Mouse (Mus musculus): ENCODE results near the gene Dlgap4. TPM values are rescaled to one million over a fixed set of nuclear protein-coding genes. Genes with fewer than 3 reads are reported as not detected.

Gene Dlgap4
- 22.3 and 63.5 TPM in 2 replicates for polyA plus RNA-seq (2011; ENCODE audit: insufficient read depth, insufficient read length, low replicate concordance, missing spikeins)

DNA sequence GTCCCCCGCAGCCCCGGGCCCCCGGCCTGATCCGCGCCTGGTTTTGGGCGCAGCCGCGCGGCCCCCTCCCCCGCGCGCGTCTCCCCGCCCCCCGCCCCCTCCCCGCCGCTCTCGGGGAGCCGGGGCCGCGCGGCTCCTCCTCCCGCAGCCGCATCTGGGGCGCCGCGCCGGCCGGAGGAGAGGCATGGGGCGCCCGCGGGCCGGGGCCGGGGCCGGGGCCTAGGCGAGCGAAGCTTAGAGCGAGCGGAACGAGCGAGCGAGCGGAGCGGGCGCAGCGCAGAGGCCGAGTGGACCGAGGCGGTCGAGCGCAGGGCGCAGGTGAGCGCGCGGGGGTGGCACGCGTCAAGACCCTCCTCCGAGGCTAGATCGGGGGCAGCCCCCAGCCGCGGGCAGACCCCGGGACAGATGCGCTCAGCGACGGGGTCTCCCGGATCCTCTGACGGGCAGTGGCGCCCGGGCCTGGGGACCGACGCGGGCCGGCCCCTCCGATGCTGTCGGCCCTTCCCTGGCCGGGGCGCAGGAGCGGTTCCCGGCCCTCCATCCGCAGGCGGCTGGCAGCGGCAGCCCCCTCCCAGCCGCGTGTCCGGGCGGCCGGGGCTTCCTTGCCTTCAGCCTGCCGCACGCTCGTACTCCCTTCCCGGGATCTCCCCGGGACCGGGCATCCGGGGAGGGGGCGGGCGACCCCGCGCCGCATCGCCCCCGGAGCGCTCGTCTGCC, at the start of gene Dlgap4:
TSS of gene Dlgap4 (plus strand) at position 165 of the 717 bp plus-strand sequence.
- WGBS = 2% methylated on average over 99 of the region's 103 CpGs
- TF ChIP-seq POLR2A (IDR thresholded peaks at IDR 0.05; ENCODE audit: borderline replicate concordance, control insufficient read depth, low read depth, low read length) = no peak
- no peak for TF ChIP-seq CTCF (IDR thresholded peaks at IDR 0.05; ENCODE audit: control insufficient read depth, insufficient read depth, low read length)
- H3K4me1 ChIP-seq (ENCODE audit: control insufficient read depth, insufficient read depth, low read length) = no peaks in the 10 kb centered on the region
- H3K4me3 ChIP-seq (replicated peaks; ENCODE audit: control insufficient read depth, low read depth, low read length) = no peak within 1 kb of the TSS
- H3K27ac ChIP-seq (ENCODE audit: control insufficient read depth, insufficient read depth, low read depth, low read length, poor library complexity) = no peak within 1 kb of the TSS

DNA sequence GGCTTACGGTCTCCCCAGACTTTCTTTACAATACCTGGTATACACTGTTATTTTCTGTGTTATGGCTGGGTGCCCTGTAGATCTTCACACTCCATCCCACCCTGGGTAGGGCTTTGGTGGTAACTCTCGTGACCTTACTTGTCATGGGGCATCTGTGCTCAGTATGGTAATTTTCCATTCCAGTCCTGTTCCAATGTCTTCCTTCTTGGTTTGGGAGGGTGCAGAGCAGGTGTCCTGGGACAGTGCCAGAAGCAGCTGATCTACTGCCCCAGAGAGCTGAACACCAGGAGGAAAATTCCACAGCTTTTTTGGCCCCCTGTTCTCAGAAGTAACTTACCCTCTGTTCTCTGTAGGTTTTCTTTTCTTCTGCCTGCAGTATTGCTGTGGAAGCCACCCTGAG, 47.0 kb upstream of the Dlgap4 start:
- TF ChIP-seq CTCF (IDR thresholded peaks at IDR 0.05; ENCODE audit: control insufficient read depth, insufficient read depth, low read length) (no peak), POLR2A (IDR thresholded peaks at IDR 0.05; ENCODE audit: borderline replicate concordance, control insufficient read depth, low read depth, low read length) (no peak)
- Histone ChIP-seq H3K27ac (ENCODE audit: control insufficient read depth, insufficient read depth, low read depth, low read length, poor library complexity) (no peak overlapping the region), H3K4me3 (replicated peaks; ENCODE audit: control insufficient read depth, low read depth, low read length) (no peak overlapping the region), H3K4me1 (ENCODE audit: control insufficient read depth, insufficient read depth, low read length) (no peaks in the 10 kb centered on the region)
- 90% methylated on average over 2 of the region's 2 CpGs for WGBS

- TF ChIP-seq POLR2A (IDR thresholded peaks at IDR 0.05; ENCODE audit: borderline replicate concordance, control insufficient read depth, low read depth, low read length) (no peak), CTCF (IDR thresholded peaks at IDR 0.05; ENCODE audit: control insufficient read depth, insufficient read depth, low read length) (no peak)
- no peak overlapping the region for H3K4me3 ChIP-seq (replicated peaks; ENCODE audit: control insufficient read depth, low read depth, low read length)
- WGBS = 77% methylated on average over 7 of the region's 7 CpGs
- H3K4me1 ChIP-seq (ENCODE audit: control insufficient read depth, insufficient read depth, low read length) = no peaks in the 10 kb centered on the region
- H3K27ac ChIP-seq (ENCODE audit: control insufficient read depth, insufficient read depth, low read depth, low read length, poor library complexity) = no peak overlapping the region
Measured at GRCm38 (mm10) chr2:156568647-156569046, 44.9 kb upstream of the Dlgap4 start.

DNA sequence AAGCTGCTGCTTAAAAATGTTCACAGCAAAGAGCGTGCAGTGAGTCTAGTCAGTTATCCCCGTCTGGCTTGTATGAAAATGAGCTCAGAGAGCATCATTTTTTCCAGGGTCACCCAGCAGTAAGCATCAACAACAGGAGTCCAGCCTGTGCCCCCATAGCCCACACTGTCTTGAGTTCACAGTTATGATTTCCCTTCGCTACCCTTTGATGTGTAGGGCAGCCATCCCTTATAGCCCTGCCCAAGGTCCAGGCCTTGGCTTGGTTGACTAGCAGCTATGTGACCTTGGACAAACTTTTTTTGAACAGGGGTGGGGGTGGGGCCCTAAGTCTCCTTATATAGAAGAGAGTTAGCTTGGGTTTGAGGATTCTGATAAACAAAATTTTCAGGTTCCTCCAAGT, 44.2 kb upstream of the Dlgap4 start:
- Histone ChIP-seq H3K4me1 (ENCODE audit: control insufficient read depth, insufficient read depth, low read length) (no peaks in the 10 kb centered on the region), H3K4me3 (replicated peaks; ENCODE audit: control insufficient read depth, low read depth, low read length) (no peak overlapping the region), H3K27ac (ENCODE audit: control insufficient read depth, insufficient read depth, low read depth, low read length, poor library complexity) (no peak overlapping the region)
- 87% methylated on average over 3 of the region's 3 CpGs for WGBS
- TF ChIP-seq CTCF (IDR thresholded peaks at IDR 0.05; ENCODE audit: control insufficient read depth, insufficient read depth, low read length) (no peak), POLR2A (IDR thresholded peaks at IDR 0.05; ENCODE audit: borderline replicate concordance, control insufficient read depth, low read depth, low read length) (no peak)

DNA sequence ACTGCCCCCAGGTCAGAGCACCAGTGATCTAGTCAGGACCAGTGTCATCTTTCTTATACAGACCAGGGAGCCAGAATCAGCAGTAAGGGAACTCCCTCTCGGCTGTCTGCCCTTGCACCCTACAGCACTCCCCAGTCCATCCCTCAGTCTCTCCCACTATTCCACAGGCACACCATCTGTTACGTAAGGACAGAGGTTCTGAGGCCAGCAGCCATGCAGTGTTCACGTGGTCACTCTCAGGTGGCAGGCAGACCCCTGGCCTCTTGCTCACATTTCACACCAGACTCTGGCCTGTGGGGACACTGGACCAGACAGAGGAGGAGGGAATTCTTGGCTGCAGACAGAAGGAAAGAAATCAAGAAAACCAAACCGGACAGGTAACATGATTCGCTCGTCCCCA, 42.0 kb upstream of the Dlgap4 start:
- no peaks in the 10 kb centered on the region for H3K4me1 ChIP-seq (ENCODE audit: control insufficient read depth, insufficient read depth, low read length)
- 81% methylated on average over 6 of the region's 6 CpGs for WGBS
- TF ChIP-seq CTCF (IDR thresholded peaks at IDR 0.05; ENCODE audit: control insufficient read depth, insufficient read depth, low read length) (no peak), POLR2A (IDR thresholded peaks at IDR 0.05; ENCODE audit: borderline replicate concordance, control insufficient read depth, low read depth, low read length) (no peak)

GRCm38 (mm10) chr2:156576850-156577587, 36.5 kb upstream of the Dlgap4 start:
- no peak for TF ChIP-seq POLR2A (IDR thresholded peaks at IDR 0.05; ENCODE audit: borderline replicate concordance, control insufficient read depth, low read depth, low read length)
- TF ChIP-seq CTCF (IDR thresholded peaks at IDR 0.05; ENCODE audit: control insufficient read depth, insufficient read depth, low read length) = no peak
- WGBS = 74% methylated on average over 7 of the region's 7 CpGs
- Histone ChIP-seq H3K4me1 (ENCODE audit: control insufficient read depth, insufficient read depth, low read length) (no peaks in the 10 kb centered on the region), H3K4me3 (replicated peaks; ENCODE audit: control insufficient read depth, low read depth, low read length) (no peak overlapping the region), H3K27ac (ENCODE audit: control insufficient read depth, insufficient read depth, low read depth, low read length, poor library complexity) (no peak overlapping the region)

More for the DNA sequence above, 42.0 kb upstream of the Dlgap4 start:
- Histone ChIP-seq H3K27ac (ENCODE audit: control insufficient read depth, insufficient read depth, low read depth, low read length, poor library complexity) (no peak overlapping the region), H3K4me3 (replicated peaks; ENCODE audit: control insufficient read depth, low read depth, low read length) (no peak overlapping the region)

DNA sequence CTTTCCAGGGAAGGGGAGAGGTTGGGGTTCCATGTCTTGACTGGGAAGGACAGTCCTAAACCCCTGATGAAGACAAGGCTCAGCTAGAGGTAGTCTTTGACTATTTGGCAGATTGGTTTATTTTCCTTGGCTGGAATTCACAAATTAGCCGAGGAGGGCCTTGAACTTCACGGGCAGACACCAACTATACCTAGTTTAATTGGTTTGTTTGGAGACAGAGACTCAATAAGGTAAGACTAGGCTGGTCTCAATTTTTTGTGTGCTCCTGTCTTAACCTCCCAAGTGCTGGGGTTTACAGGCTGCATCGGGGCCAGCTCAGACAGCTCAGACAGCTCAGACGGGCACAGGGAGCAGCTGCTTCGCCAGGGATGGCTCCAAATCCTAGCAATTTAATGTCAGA, 33.0 kb upstream of the Dlgap4 start:
- Histone ChIP-seq H3K4me3 (replicated peaks; ENCODE audit: control insufficient read depth, low read depth, low read length) (no peak overlapping the region), H3K4me1 (ENCODE audit: control insufficient read depth, insufficient read depth, low read length) (no peaks in the 10 kb centered on the region), H3K27ac (ENCODE audit: control insufficient read depth, insufficient read depth, low read depth, low read length, poor library complexity) (no peak overlapping the region)
- no peak for TF ChIP-seq POLR2A (IDR thresholded peaks at IDR 0.05; ENCODE audit: borderline replicate concordance, control insufficient read depth, low read depth, low read length)
- TF ChIP-seq CTCF (IDR thresholded peaks at IDR 0.05; ENCODE audit: control insufficient read depth, insufficient read depth, low read length) = no peak
- WGBS = 72% methylated on average over 5 of the region's 5 CpGs

DNA sequence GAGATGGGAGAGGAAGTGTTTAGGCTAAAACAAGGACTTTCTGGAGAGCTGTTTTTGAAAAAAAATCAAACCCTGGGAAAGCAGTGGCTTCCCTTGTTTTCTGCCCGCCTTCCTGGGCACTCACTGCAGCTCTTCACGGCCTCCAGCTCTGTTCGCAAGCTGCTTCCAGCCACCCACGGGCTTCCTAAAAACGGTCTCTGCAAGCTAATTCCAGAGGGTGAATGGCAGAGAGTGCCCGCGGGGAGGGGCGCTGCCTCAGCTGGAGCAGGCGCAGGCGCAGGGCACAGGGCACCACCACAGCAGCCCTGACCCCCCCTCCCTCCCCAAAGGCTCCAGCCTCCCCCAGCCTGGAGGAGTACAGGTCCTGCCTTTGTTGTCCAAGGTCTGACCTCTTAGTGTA, 32.3 kb upstream of the Dlgap4 start:
- TF ChIP-seq POLR2A (IDR thresholded peaks at IDR 0.05; ENCODE audit: borderline replicate concordance, control insufficient read depth, low read depth, low read length) = no peak
- H3K4me1 ChIP-seq (ENCODE audit: control insufficient read depth, insufficient read depth, low read length) = no peaks in the 10 kb centered on the region
- 44% methylated on average over 10 of the region's 10 CpGs for WGBS

More for the DNA sequence above, 32.3 kb upstream of the Dlgap4 start:
- H3K27ac ChIP-seq (ENCODE audit: control insufficient read depth, insufficient read depth, low read depth, low read length, poor library complexity) = no peak overlapping the region
- no peak overlapping the region for H3K4me3 ChIP-seq (replicated peaks; ENCODE audit: control insufficient read depth, low read depth, low read length)

All from bone marrow, adult 2 months (tissue).